Mouse (Mus musculus) right cerebral cortex, postnatal 25 days (tissue): ENCODE measurements at regions not wholly inside any gene's neighbourhood (a gene's known extent, or its start where the extent isn't known, plus 50 kb on each side); places are given as distances from the start of the nearest gene placed in this dataset.

Experiments used
- DNase-seq: peaks from one replicate; pipeline ENCODE4 v3.0.0; 2022

- no peak for DNase-seq
Measured at GRCm38 (mm10) chr4:135036764-135037163, 83.7 kb upstream of the Runx3 start.

GRCm38 (mm10) chr4:135039234-135039633 lies 81.2 kb upstream of the Runx3 start:
- DNase-seq = no peak

GRCm38 (mm10) chr4:135041921-135042320 lies 78.5 kb upstream of the Runx3 start:
- no peak for DNase-seq

- no peak for DNase-seq
Measured at GRCm38 (mm10) chr4:135042501-135042900, 78.0 kb upstream of the Runx3 start.

- DNase-seq = no peak
Measured at GRCm38 (mm10) chr4:135045054-135045453, 75.4 kb upstream of the Runx3 start.

- DNase-seq = no peak
Measured at GRCm38 (mm10) chr4:135046619-135047018, 73.8 kb upstream of the Runx3 start.

- DNase-seq = no peak
Measured at GRCm38 (mm10) chr4:135047251-135047650, 73.2 kb upstream of the Runx3 start.

- DNase-seq = no peak
Measured at GRCm38 (mm10) chr4:135047771-135048170, 72.7 kb upstream of the Runx3 start.

- no peak for DNase-seq
Measured at GRCm38 (mm10) chr4:135049924-135050323, 70.5 kb upstream of the Runx3 start.

- no peak for DNase-seq
Measured at GRCm38 (mm10) chr4:135051466-135051865, 69.0 kb upstream of the Runx3 start.

GRCm38 (mm10) chr4:135053585-135053984 lies 66.9 kb upstream of the Runx3 start:
- no peak for DNase-seq

GRCm38 (mm10) chr4:135054353-135054752 lies 66.1 kb upstream of the Runx3 start:
- DNase-seq = no peak

GRCm38 (mm10) chr4:135056371-135056770 lies 64.1 kb upstream of the Runx3 start:
- no peak for DNase-seq

GRCm38 (mm10) chr4:135057286-135057685 lies 63.2 kb upstream of the Runx3 start:
- DNase-seq = no peak

- DNase-seq = no peak
Measured at GRCm38 (mm10) chr4:135058895-135059294, 61.6 kb upstream of the Runx3 start.

- DNase-seq = no peak
Measured at GRCm38 (mm10) chr4:135061030-135061743, 59.3 kb upstream of the Runx3 start.

- peak; percentile 59 for DNase-seq
Measured at GRCm38 (mm10) chr4:135066766-135067479, 53.5 kb upstream of the Runx3 start.

GRCm38 (mm10) chr4:135067805-135068204 lies 52.6 kb upstream of the Runx3 start:
- DNase-seq = no peak

- no peak for DNase-seq
Measured at GRCm38 (mm10) chr4:135069818-135070217, 50.6 kb upstream of the Runx3 start.
